Mouse (Mus musculus): ENCODE results near the gene Lbhd2. TPM values are rescaled to one million over a fixed set of nuclear protein-coding genes. Genes with fewer than 3 reads are reported as not detected.

Lbhd2 gene
- polyA plus RNA-seq, 1 experiment: not detected

DNA sequence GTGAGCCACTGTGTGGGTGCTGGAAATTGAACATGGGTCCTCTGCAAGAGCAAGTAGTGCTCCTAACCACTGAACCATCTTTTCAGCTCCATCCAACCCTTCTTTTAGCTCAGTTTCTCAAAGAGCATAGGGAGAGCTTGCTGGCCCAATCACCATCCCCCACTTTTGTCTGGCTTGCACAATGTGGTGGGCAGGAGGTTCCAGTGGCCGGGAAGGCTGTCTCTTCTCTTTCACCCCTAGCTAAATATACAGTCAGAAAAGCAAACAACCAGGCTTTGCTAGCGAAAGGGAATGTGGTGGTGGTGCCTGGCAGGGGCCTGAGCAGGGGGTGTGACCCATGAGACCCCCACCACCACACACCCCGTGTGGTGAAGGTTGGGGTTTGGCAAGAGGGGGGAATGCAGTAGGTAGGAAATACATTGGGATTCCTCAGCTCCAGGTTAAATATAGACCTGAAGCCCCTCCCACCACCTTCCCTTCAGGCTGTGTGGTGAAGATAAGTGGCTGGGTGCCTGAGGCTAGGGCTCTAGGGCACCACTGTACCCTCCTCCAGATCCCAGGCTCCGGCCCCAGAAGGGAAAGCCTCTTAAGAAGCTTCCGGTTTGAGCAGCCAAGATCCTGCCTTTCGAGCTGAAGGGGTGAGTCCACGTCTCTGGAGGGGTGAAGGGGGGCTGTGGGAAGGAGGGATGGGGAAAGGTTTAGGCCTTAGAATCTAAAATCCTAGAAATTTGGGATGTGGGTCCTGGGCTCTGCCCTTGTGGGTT, 14.5 kb downstream of the Lbhd2 start:
- H3K4me3 ChIP-seq (ENCODE audit: insufficient read depth, low read length): no peak overlapping the region
- peaks cover 6% of the 10 kb centered on the region for H3K4me1 ChIP-seq (ENCODE audit: control insufficient read depth, insufficient read depth, low read length)
- no peak overlapping the region for H3K27ac ChIP-seq (ENCODE audit: insufficient read depth, low read depth, low read length)
- no peak for TF ChIP-seq POLR2A (IDR thresholded peaks at IDR 0.05; ENCODE audit: borderline replicate concordance, low read depth, low read length)
- TF ChIP-seq CTCF (IDR thresholded peaks at IDR 0.05; ENCODE audit: low read depth, low read length): no peak

- TF ChIP-seq POLR2A (IDR thresholded peaks at IDR 0.05; ENCODE audit: borderline replicate concordance, low read depth, low read length): no peak
- no peak for TF ChIP-seq CTCF (IDR thresholded peaks at IDR 0.05; ENCODE audit: low read depth, low read length)
- no peak overlapping the region for H3K27ac ChIP-seq (ENCODE audit: insufficient read depth, low read depth, low read length)
- no peak overlapping the region for H3K4me3 ChIP-seq (ENCODE audit: insufficient read depth, low read length)
- peaks cover 17% of the 10 kb centered on the region for H3K4me1 ChIP-seq (ENCODE audit: control insufficient read depth, insufficient read depth, low read length)
Measured at GRCm38 (mm10) chr12:111422852-111423251, 16.2 kb downstream of the Lbhd2 start.

- H3K27ac ChIP-seq (ENCODE audit: insufficient read depth, low read depth, low read length): no peak overlapping the region
- TF ChIP-seq CTCF (IDR thresholded peaks at IDR 0.05; ENCODE audit: low read depth, low read length) (no peak), POLR2A (IDR thresholded peaks at IDR 0.05; ENCODE audit: borderline replicate concordance, low read depth, low read length) (no peak)
- no peak overlapping the region for H3K4me3 ChIP-seq (ENCODE audit: insufficient read depth, low read length)
- H3K4me1 ChIP-seq (ENCODE audit: control insufficient read depth, insufficient read depth, low read length): peaks cover 25% of the 10 kb centered on the region
Measured at GRCm38 (mm10) chr12:111423570-111424129, 17.0 kb downstream of the Lbhd2 start.

DNA sequence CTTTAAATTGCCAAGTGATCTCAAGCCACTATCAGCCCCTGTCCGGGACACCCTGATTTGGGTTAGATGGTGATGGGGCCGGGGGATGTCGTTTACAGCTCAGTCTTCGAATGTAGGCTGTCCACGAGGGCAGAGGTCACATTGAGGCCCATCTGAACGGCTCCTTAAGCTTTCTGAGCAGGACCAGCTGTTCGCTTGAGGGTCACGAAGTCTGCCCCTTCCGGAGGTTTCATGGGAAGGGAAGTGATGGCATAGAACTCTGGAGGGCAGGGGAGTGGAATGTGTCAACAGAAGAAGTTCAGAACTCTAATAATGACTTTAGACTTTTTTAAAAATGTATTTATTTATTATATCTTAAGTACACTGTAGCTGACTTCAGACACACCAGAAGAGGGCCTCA, 17.9 kb downstream of the Lbhd2 start:
- no peak for TF ChIP-seq POLR2A (IDR thresholded peaks at IDR 0.05; ENCODE audit: borderline replicate concordance, low read depth, low read length)
- TF ChIP-seq CTCF (IDR thresholded peaks at IDR 0.05; ENCODE audit: low read depth, low read length): no peak
- Histone ChIP-seq H3K4me1 (ENCODE audit: control insufficient read depth, insufficient read depth, low read length) (peaks cover 30% of the 10 kb centered on the region), H3K4me3 (ENCODE audit: insufficient read depth, low read length) (no peak overlapping the region), H3K27ac (ENCODE audit: insufficient read depth, low read depth, low read length) (no peak overlapping the region)

DNA sequence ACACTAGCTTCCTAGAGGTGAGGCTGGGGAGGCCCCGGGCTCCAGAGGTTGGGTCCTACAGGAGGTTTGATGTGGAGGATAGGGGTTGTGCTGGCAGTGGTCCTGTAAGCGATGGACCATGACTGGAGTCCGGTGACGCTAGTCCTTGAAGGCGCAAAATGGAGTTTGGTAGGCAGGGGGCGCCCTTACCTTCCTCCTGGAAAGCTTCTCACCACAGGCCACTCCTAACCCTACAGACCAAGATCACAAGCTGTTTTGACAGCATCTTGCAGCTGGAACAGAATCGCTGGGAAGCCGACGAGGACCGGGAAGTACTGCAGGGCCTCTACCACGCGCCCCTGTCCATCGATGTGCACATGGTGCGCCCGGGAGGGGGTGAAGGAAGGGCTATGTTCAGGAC, 18.6 kb downstream of the Lbhd2 start:
- peaks cover 34% of the 10 kb centered on the region for H3K4me1 ChIP-seq (ENCODE audit: control insufficient read depth, insufficient read depth, low read length)
- no peak overlapping the region for H3K4me3 ChIP-seq (ENCODE audit: insufficient read depth, low read length)
- TF ChIP-seq POLR2A (IDR thresholded peaks at IDR 0.05; ENCODE audit: borderline replicate concordance, low read depth, low read length): no peak
- TF ChIP-seq CTCF (IDR thresholded peaks at IDR 0.05; ENCODE audit: low read depth, low read length): peak; percentile 58
- no peak overlapping the region for H3K27ac ChIP-seq (ENCODE audit: insufficient read depth, low read depth, low read length)

GRCm38 (mm10) chr12:111425789-111426460, 19.3 kb downstream of the Lbhd2 start:
- Histone ChIP-seq H3K4me1 (ENCODE audit: control insufficient read depth, insufficient read depth, low read length) (peaks cover 39% of the 10 kb centered on the region), H3K27ac (ENCODE audit: insufficient read depth, low read depth, low read length) (no peak overlapping the region), H3K4me3 (ENCODE audit: insufficient read depth, low read length) (no peak overlapping the region)
- no peak for TF ChIP-seq POLR2A (IDR thresholded peaks at IDR 0.05; ENCODE audit: borderline replicate concordance, low read depth, low read length)
- peak; percentile 77 for TF ChIP-seq CTCF (IDR thresholded peaks at IDR 0.05; ENCODE audit: low read depth, low read length)

GRCm38 (mm10) chr12:111427438-111428113, 21.0 kb downstream of the Lbhd2 start:
- Histone ChIP-seq H3K27ac (ENCODE audit: insufficient read depth, low read depth, low read length) (no peak overlapping the region), H3K4me1 (ENCODE audit: control insufficient read depth, insufficient read depth, low read length) (peaks cover 55% of the 10 kb centered on the region), H3K4me3 (ENCODE audit: insufficient read depth, low read length) (no peak overlapping the region)
- TF ChIP-seq CTCF (IDR thresholded peaks at IDR 0.05; ENCODE audit: low read depth, low read length) (no peak), POLR2A (IDR thresholded peaks at IDR 0.05; ENCODE audit: borderline replicate concordance, low read depth, low read length) (no peak)

DNA sequence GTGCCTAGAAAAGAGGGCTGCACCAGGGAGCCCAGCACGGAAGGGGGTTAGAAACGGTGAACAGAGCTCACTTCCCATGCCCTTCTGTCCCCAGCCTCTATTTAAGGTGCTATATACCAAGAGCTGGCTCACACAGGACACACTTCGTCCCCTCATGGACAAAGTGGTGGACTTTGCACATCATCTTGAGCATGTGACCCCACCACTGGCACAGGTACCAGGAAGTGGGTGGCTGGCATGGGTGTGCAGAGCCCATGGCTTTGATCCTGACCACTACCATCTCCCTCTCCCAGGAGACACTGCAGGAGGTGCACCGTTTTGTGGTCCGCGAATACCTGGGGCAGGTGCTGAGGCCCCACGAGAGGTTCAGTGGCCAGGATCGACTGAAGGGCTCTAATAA, 21.8 kb downstream of the Lbhd2 start:
- Histone ChIP-seq H3K4me3 (ENCODE audit: insufficient read depth, low read length) (no peak overlapping the region), H3K4me1 (ENCODE audit: control insufficient read depth, insufficient read depth, low read length) (peaks cover 61% of the 10 kb centered on the region)
- TF ChIP-seq POLR2A (IDR thresholded peaks at IDR 0.05; ENCODE audit: borderline replicate concordance, low read depth, low read length) (no peak), CTCF (IDR thresholded peaks at IDR 0.05; ENCODE audit: low read depth, low read length) (no peak)

GRCm38 (mm10) chr12:111428961-111429911, 22.6 kb downstream of the Lbhd2 start:
- Histone ChIP-seq H3K27ac (ENCODE audit: insufficient read depth, low read depth, low read length) (peak overlapping the region; percentile 99), H3K4me1 (ENCODE audit: control insufficient read depth, insufficient read depth, low read length) (peaks cover 69% of the 10 kb centered on the region), H3K4me3 (ENCODE audit: insufficient read depth, low read length) (peak overlapping the region; percentile 57)
- TF ChIP-seq POLR2A (IDR thresholded peaks at IDR 0.05; ENCODE audit: borderline replicate concordance, low read depth, low read length) (no peak), CTCF (IDR thresholded peaks at IDR 0.05; ENCODE audit: low read depth, low read length) (0 out of 2 replicates have a peak, but pooled peaks have one; percentile 8)

More for the DNA sequence above, 21.8 kb downstream of the Lbhd2 start:
- H3K27ac ChIP-seq (ENCODE audit: insufficient read depth, low read depth, low read length): peak overlapping the region; percentile 99

Data from bone marrow macrophage, adult 2 months (primary cell).